Mouse (Mus musculus) limb, embryonic 11.5 days (tissue): ENCODE measurements around the gene Kank2. TPM values are rescaled to one million over a fixed set of nuclear protein-coding genes. Genes with fewer than 3 reads are reported as not detected.

ENCODE experiments used
- ATAC-seq: fragments of 200-750 bp; cut with Nextera tagmentation; 2 replicates; pipeline ENCODE4 v1.8.0; 2017; ENCODE audit warnings: low read depth; ENCODE audit not compliant: insufficient number of reproducible peaks, low FRiP score, low TSS enrichment
- DNase-seq: peaks from one replicate; pipeline ENCODE4 v3.0.0-alpha.2; 2015; ENCODE audit warnings: low spot score
- H3K27ac ChIP-seq: fragments of 300-500 bp; sonication (generic); replicated peaks from 2 replicates; pipeline ENCODE4 v1.5.1; 2014; ENCODE audit warnings: low read depth, mild to moderate bottlenecking, low read length
- H3K27me3 ChIP-seq: fragments of 300-500 bp; sonication (generic); 2 replicates; pipeline ENCODE4 v1.6.1; 2014; ENCODE audit warnings: mild to moderate bottlenecking, low read length, mixed read lengths; ENCODE audit not compliant: control insufficient read depth, insufficient read depth
- H3K36me3 ChIP-seq: fragments of 300-500 bp; sonication (generic); 2 replicates; pipeline ENCODE4 v1.6.1; 2014; ENCODE audit warnings: mild to moderate bottlenecking, low read length, moderate library complexity, mixed read lengths; ENCODE audit not compliant: control insufficient read depth, insufficient read depth
- H3K4me1 ChIP-seq: fragments of 300-500 bp; sonication (generic); 2 replicates; pipeline ENCODE4 v1.6.1; 2014; ENCODE audit warnings: low read length, mixed read lengths; ENCODE audit not compliant: control insufficient read depth, insufficient read depth
- H3K4me2 ChIP-seq: fragments of 300-500 bp; sonication (generic); 2 replicates; pipeline ENCODE4 v1.6.1; 2014; ENCODE audit warnings: low read depth, mild to moderate bottlenecking, moderate library complexity; ENCODE audit not compliant: severe bottlenecking
- H3K4me3 ChIP-seq: fragments of 300-500 bp; sonication (generic); 2 replicates; pipeline ENCODE4 v1.5.1; 2014; ENCODE audit warnings: low read depth, low read length
- H3K9ac ChIP-seq: fragments of 300-500 bp; sonication (generic); 2 replicates; pipeline ENCODE4 v1.6.1; 2014; ENCODE audit warnings: mild to moderate bottlenecking, low read length
- H3K9me3 ChIP-seq: fragments of 300-500 bp; sonication (generic); 2 replicates; pipeline ENCODE4 v1.6.1; 2016; ENCODE audit warnings: low read length; ENCODE audit not compliant: control insufficient read depth
- WGBS: fragments of 180-500 bp; shearing (Covaris S2); extraction: QIAGEN DNeasy Blood & Tissue Kit; methylation state at CpG from one replicate; pipeline ENCODE4 v1.1.7; 2014; 5-methylcytosine and 5-hydroxymethylcytosine counted together
- polyA plus RNA-seq: library from polyadenylated mRNA; unstranded; fragments of >200 nt; fragmentation: Nextera tagmentation; extraction: Ambion mirVana; gene quantifications from 2 replicates; pipeline ENCODE4 v1.2.1, GENCODE M21; 2014

Gene Kank2
- polyA plus RNA-seq, 1 experiment from 2014 or later: 11.6 TPM

DNA sequence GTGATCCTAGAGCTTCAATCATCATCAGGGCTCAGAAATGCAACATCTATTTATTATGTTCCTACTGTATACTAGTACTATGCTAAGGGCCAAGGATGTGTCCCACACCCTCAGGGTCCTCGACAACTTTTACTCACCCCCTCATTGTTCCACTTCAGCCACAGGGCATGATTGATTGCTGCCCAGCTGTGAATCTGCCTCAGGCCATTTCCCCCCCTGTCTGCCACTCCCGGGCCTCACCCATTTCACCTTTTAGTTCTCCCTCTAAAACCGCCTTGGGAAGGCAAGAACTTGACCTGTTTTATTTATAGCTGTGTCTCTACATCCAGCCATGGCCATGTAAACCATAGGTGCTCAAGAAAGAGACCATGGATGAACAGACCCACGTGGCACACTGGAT lies 25.4 kb upstream of the Kank2 start:
- Histone ChIP-seq H3K36me3 (peaks cover 12% of the 10 kb centered on the region; the same call in 1 of the 2 replicates), H3K27me3 (no peaks in the 10 kb centered on the region), H3K9ac (no peak overlapping the region), H3K27ac (no peak overlapping the region), H3K9me3 (no peaks in the 10 kb centered on the region), H3K4me3 (no peak overlapping the region), H3K4me1 (no peaks in the 10 kb centered on the region), H3K4me2 (no peak overlapping the region)
- 54% methylated on average over 4 of the region's 4 CpGs for WGBS
- no peak for ATAC-seq
- DNase-seq: no peak

DNA sequence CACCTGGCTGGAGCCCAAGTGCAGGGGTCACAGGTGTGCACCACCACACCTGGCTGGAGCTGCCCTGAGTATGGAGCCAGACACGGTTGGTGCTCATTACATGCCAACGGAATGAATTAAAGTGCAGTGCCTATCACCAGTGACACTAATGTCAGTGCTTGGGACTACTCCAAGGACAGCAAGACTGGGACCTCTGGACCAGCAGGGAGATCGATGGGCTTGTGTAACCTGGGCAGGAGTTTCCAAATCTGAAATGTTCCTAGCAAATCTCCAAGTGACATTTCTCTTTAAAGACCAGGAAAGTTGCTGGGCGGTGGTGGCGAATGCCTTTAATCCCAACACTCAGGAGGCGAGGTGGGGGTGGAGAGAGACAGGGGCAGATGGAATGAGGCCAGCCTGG lies 24.1 kb upstream of the Kank2 start:
- DNase-seq (no peak), ATAC-seq (no peak)
- no peaks in the 10 kb centered on the region for H3K9me3 ChIP-seq
- no peaks in the 10 kb centered on the region for H3K27me3 ChIP-seq
- WGBS: 90% methylated on average over 6 of the region's 6 CpGs
- H3K4me2 ChIP-seq: no peak overlapping the region
- peaks cover 12% of the 10 kb centered on the region; the same call in 1 of the 2 replicates for H3K36me3 ChIP-seq
- H3K4me3 ChIP-seq: no peak overlapping the region
- H3K9ac ChIP-seq: no peak overlapping the region
- H3K4me1 ChIP-seq: no peaks in the 10 kb centered on the region
- no peak overlapping the region for H3K27ac ChIP-seq

DNA sequence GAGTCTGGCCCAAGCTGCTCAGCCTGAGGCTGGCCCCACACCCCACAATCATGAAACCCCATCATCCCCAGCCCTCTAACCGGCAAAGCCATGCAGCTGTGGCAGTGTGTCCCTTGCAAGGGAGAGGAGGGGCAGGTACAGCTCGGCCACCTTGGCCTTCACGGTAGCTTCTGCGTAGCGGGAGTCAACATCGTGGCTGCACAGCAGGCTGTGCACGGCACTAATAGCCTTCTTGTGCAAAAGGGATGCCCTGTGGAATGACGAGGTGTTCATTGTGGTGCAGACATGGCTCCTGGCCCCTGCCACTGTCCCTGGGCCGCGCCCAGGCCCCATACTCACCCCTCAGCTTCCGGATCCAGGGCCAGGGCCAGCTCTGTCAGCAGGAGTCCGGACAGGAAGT lies 21.6 kb upstream of the Kank2 start:
- DNase-seq: no peak
- Histone ChIP-seq H3K4me3 (no peak overlapping the region), H3K9me3 (no peaks in the 10 kb centered on the region), H3K4me2 (no peak overlapping the region), H3K4me1 (0 out of 2 replicates have a peak, but pooled peaks cover 2% of the 10 kb centered on the region), H3K36me3 (peaks cover 14% of the 10 kb centered on the region; the same call in 1 of the 2 replicates), H3K27ac (no peak overlapping the region), H3K9ac (no peak overlapping the region), H3K27me3 (no peaks in the 10 kb centered on the region)
- 86% methylated on average over 12 of the region's 12 CpGs for WGBS
- no peak for ATAC-seq

DNA sequence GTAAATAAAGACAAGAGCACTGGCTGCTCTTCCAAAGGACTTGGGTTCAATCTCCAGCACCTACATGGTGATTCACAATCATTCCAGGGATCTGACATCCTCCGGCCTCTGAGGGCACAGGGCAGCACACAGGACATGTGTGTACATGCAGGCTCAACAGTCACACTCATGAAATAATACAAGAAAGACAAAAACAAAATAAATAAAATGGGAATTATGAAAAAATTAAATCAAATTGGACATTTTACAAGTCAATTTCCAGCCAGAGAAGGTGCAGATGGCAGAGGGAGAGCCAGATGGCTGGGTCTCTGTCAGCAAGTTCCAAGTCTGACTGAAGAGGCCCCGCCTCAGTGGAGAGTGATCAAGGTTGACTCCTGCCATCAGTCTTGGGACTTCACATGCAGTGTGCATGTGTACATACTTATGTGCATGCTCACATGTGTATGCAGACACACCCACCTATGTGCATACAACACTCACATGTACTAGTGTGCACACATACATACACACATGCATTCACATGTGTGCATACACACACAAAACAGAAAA lies 20.7 kb upstream of the Kank2 start:
- H3K9ac ChIP-seq: no peak overlapping the region
- no peak for ATAC-seq
- DNase-seq: no peak
- H3K4me3 ChIP-seq: no peak overlapping the region
- no peaks in the 10 kb centered on the region for H3K27me3 ChIP-seq
- peaks cover 14% of the 10 kb centered on the region; the same call in 1 of the 2 replicates for H3K36me3 ChIP-seq
- H3K4me1 ChIP-seq: 0 out of 2 replicates have a peak, but pooled peaks cover 2% of the 10 kb centered on the region
- no peaks in the 10 kb centered on the region for H3K9me3 ChIP-seq
- H3K4me2 ChIP-seq: no peak overlapping the region
- 99% methylated on average over 2 of the region's 2 CpGs for WGBS
- no peak overlapping the region for H3K27ac ChIP-seq

DNA sequence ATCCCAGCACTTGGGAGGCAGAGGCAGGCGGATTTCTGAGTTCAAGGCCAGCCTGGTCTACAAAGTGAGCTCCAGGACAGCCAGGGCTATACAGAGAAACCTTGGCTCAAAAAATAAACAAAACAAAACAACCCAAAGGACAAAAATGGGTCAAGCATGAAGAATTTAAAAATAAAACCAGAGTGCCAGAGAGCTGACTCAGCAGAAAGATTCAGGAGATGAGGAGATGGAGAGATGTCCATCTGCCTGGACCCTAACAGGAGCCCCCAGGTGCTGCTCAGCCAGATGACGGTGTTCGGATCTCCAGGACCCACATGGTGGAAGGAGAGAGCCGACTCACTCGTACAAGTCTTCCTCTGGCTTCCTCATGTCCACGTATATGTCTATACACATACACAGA lies 20.0 kb upstream of the Kank2 start:
- no peaks in the 10 kb centered on the region for H3K27me3 ChIP-seq
- no peak overlapping the region for H3K4me3 ChIP-seq
- peaks cover 14% of the 10 kb centered on the region; the same call in 1 of the 2 replicates for H3K36me3 ChIP-seq
- H3K4me1 ChIP-seq: 0 out of 2 replicates have a peak, but pooled peaks cover 2% of the 10 kb centered on the region
- H3K27ac ChIP-seq: no peak overlapping the region
- no peaks in the 10 kb centered on the region for H3K9me3 ChIP-seq
- no peak for ATAC-seq
- no peak overlapping the region for H3K9ac ChIP-seq
- no peak overlapping the region for H3K4me2 ChIP-seq
- DNase-seq: no peak
- 89% methylated on average over 6 of the region's 6 CpGs for WGBS

DNA sequence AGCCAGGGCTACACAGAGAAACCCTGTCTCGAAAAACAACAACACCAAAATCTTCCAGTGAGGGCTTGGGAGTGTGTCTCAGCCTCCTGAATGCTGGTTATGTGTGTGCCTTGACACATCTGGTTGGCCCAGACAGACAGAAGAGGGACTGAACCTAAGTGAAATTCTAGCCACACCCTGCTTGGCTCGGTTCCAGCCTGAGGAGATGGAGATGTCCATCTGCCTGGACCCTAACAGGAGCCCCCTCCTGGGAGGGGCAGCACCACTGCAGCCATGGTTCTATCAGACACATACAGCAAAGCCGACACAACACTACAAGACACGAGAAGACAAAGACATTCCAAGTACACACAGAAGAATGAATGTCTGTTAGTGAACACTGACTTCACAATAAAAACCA lies 19.6 kb upstream of the Kank2 start:
- H3K4me3 ChIP-seq: no peak overlapping the region
- DNase-seq: no peak
- ATAC-seq: no peak
- H3K9ac ChIP-seq: no peak overlapping the region
- H3K4me2 ChIP-seq: no peak overlapping the region
- no peaks in the 10 kb centered on the region for H3K27me3 ChIP-seq
- WGBS: 92% methylated on average over 4 of the region's 4 CpGs
- H3K9me3 ChIP-seq: no peaks in the 10 kb centered on the region
- no peak overlapping the region for H3K27ac ChIP-seq
- H3K36me3 ChIP-seq: peaks cover 14% of the 10 kb centered on the region; the same call in 1 of the 2 replicates
- 0 out of 2 replicates have a peak, but pooled peaks cover 2% of the 10 kb centered on the region for H3K4me1 ChIP-seq

DNA sequence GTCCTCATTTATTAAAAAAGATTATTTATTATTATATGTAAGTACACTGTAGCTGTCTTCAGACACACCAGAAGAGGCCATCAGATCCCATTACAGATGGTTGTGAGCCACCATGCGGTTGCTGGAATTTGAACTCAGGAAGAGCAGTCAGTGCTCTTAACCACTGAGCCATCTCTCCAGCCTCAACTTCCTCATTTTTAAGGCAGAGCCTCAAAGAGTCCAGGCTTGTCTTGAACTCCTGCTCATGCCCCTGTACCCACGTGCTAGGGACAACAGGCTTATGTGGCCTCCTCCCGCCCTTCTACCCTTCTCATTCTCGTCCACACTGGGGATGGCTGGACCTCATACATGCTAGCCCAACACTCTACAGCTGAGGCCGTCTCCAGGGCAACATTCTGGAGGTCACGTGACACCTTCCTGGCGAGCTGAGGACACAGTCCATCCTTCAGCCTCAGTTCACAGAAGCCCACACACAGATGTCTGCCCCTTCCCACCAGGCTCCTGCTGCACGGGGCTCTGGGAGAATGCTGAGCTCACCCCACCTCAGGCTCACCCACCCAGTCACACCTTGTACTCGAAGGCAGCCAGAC lies 18.3 kb upstream of the Kank2 start:
- DNase-seq (no peak), ATAC-seq (no peak)
- H3K4me3 ChIP-seq: no peak overlapping the region
- H3K36me3 ChIP-seq: peaks cover 14% of the 10 kb centered on the region; the same call in 1 of the 2 replicates
- no peak overlapping the region for H3K9ac ChIP-seq
- H3K9me3 ChIP-seq: no peaks in the 10 kb centered on the region
- no peak overlapping the region for H3K27ac ChIP-seq
- H3K4me2 ChIP-seq: no peak overlapping the region
- WGBS: 81% methylated on average over 9 of the region's 9 CpGs
- 0 out of 2 replicates have a peak, but pooled peaks cover 2% of the 10 kb centered on the region for H3K4me1 ChIP-seq
- no peaks in the 10 kb centered on the region for H3K27me3 ChIP-seq

DNA sequence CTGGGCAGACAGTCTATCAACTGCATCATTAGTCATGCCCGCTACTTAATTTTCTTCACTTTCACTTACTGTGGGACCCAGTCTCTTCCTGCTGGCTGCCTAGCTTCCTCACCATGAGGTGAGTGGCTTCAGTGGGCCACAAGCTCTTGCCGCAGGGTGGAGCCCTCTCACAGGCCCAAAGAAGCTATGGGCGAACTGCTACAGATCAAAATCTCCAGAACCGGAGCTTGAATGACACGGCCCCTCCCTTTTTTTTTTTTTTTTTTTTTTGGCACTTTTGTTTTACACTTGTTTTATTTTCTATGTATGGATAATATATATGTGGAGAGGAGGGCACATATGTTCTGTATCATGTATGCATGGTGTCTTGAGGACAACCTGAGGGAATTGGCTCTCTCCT lies 12.6 kb upstream of the Kank2 start:
- H3K27ac ChIP-seq: no peak overlapping the region
- no peak overlapping the region for H3K4me3 ChIP-seq
- no peaks in the 10 kb centered on the region for H3K27me3 ChIP-seq
- H3K36me3 ChIP-seq: peaks cover 5% of the 10 kb centered on the region; the same call in 1 of the 2 replicates
- WGBS: 90% methylated on average over 5 of the region's 5 CpGs
- H3K4me1 ChIP-seq: no peaks in the 10 kb centered on the region
- ATAC-seq: no peak
- no peaks in the 10 kb centered on the region for H3K9me3 ChIP-seq
- H3K9ac ChIP-seq: no peak overlapping the region
- DNase-seq: no peak
- no peak overlapping the region for H3K4me2 ChIP-seq
